Mouse (Mus musculus) CH12.LX (cell line): ENCODE data around the gene Samd4b. TPM values are rescaled to one million over a fixed set of nuclear protein-coding genes. Genes with fewer than 3 reads are reported as not detected.

Source experiments
- DNase-seq: peaks from one replicate; pipeline ENCODE4 v3.0.0-alpha.2; 2013; ENCODE audit errors: extremely low read depth
- H3K27ac ChIP-seq: 2 replicates; pipeline ENCODE4 v1.5.1; 2012; ENCODE audit warnings: low read depth, mild to moderate bottlenecking, control low read depth, moderate library complexity; ENCODE audit not compliant: insufficient read depth
- H3K27me3 ChIP-seq: replicated peaks from 2 replicates; pipeline ENCODE3; 2012; ENCODE audit warnings: inconsistent platforms
- H3K36me3 ChIP-seq, 2 experiments: replicated peaks in 1 of 2; 2 replicates each; pipeline versions ENCODE3 to v1.6.1; 2012; ENCODE audit warnings: inconsistent platforms in 1 of 2, low read length in 1 of 2, mild to moderate bottlenecking in 1 of 2, mixed read lengths in 1 of 2, moderate library complexity in 1 of 2; ENCODE audit not compliant: control insufficient read depth in 1 of 2, insufficient read depth in 1 of 2
- H3K4me1 ChIP-seq, 2 experiments: 2 replicates each; pipeline ENCODE4 v1.6.1; 2012; ENCODE audit warnings: inconsistent platforms in 1 of 2, moderate library complexity in 1 of 2; ENCODE audit not compliant: insufficient read depth in 2 of 2, control insufficient read depth in 1 of 2
- H3K4me2 ChIP-seq: 2 replicates; pipeline ENCODE4 v1.6.1; 2012; ENCODE audit warnings: low read depth, mild to moderate bottlenecking, control low read depth; ENCODE audit not compliant: poor library complexity, insufficient read depth, severe bottlenecking
- H3K4me3 ChIP-seq, 3 experiments: fragments of 150-350 bp in 1 of 3; sonication (generic) in 1 of 3; replicated peaks in 1 of 3; 2 replicates each; pipeline versions ENCODE3 to v1.5.1; 2011 to 2012; ENCODE audit warnings: low read depth in 2 of 3, low read length in 2 of 3, mild to moderate bottlenecking in 2 of 3, moderate library complexity in 2 of 3, control low read depth in 1 of 3, improper control_type of control experiment in 1 of 3, inconsistent platforms in 1 of 3, mixed read lengths in 1 of 3; ENCODE audit not compliant: poor library complexity in 1 of 3
- H3K79me2 ChIP-seq: replicated peaks from 2 replicates; pipeline ENCODE4 v1.6.1; 2012; ENCODE audit warnings: mild to moderate bottlenecking, moderate library complexity; ENCODE audit not compliant: control insufficient read depth, poor library complexity, insufficient read depth, severe bottlenecking; ENCODE audit errors: extremely low read depth
- H3K9ac ChIP-seq: 2 replicates; pipeline ENCODE4 v1.6.1; 2012; ENCODE audit warnings: low read depth, mild to moderate bottlenecking, control low read depth, moderate library complexity; ENCODE audit not compliant: insufficient read depth
- H3K9me3 ChIP-seq: replicated peaks from 2 replicates; pipeline ENCODE3; 2012; ENCODE audit warnings: low read length, inconsistent platforms, mixed read lengths
- CHD1 ChIP-seq: IDR thresholded peaks from 2 replicates; pipeline ENCODE4 v1.6.1; 2012; ENCODE audit warnings: low read depth, low read length, improper control_type of control experiment, inconsistent platforms
- CHD2 ChIP-seq: IDR thresholded peaks from 2 replicates; pipeline ENCODE4 v1.6.1; 2011; ENCODE audit warnings: low read length, improper control_type of control experiment
- CTCF ChIP-seq, 2 experiments: IDR thresholded peaks in 1 of 2; conservative IDR thresholded peaks in 1 of 2; 2 replicates each; pipeline ENCODE4 v1.5.1; 2011 to 2012; ENCODE audit warnings: low read depth in 2 of 2, low read length in 2 of 2, improper control_type of control experiment in 1 of 2, inconsistent platforms in 1 of 2, mild to moderate bottlenecking in 1 of 2, moderate library complexity in 1 of 2
- E2F4 ChIP-seq: IDR thresholded peaks from 2 replicates; pipeline ENCODE4 v1.6.1; 2011; ENCODE audit warnings: low read depth, low read length, improper control_type of control experiment; ENCODE audit not compliant: insufficient replicate concordance
- ETS1 ChIP-seq: conservative IDR thresholded peaks from 2 replicates; pipeline ENCODE4 v1.6.1; 2012; ENCODE audit warnings: low read depth, mild to moderate bottlenecking, inconsistent platforms, low read length, improper control_type of control experiment, moderate library complexity
- GABPA ChIP-seq: IDR thresholded peaks from 2 replicates; pipeline ENCODE4 v1.6.1; 2012; ENCODE audit warnings: low read depth, low read length, improper control_type of control experiment, inconsistent platforms; ENCODE audit not compliant: insufficient replicate concordance
- KAT2A ChIP-seq: IDR thresholded peaks from 2 replicates; pipeline ENCODE4 v1.6.1; 2012; ENCODE audit warnings: low read length, improper control_type of control experiment, inconsistent platforms; ENCODE audit not compliant: insufficient replicate concordance
- MAFK ChIP-seq: IDR thresholded peaks from 2 replicates; pipeline ENCODE4 v1.6.1; 2011; ENCODE audit warnings: low read length, improper control_type of control experiment; ENCODE audit not compliant: insufficient replicate concordance
- MEF2A ChIP-seq: IDR thresholded peaks from 2 replicates; pipeline ENCODE4 v1.6.1; 2014; ENCODE audit warnings: low read depth, mild to moderate bottlenecking, inconsistent platforms, low read length, improper control_type of control experiment, borderline replicate concordance
- MXI1 ChIP-seq: IDR thresholded peaks from 2 replicates; pipeline ENCODE4 v1.6.1; 2011; ENCODE audit warnings: mild to moderate bottlenecking, low read depth, low read length, improper control_type of control experiment
- MYC ChIP-seq: IDR thresholded peaks from 2 replicates; pipeline ENCODE4 v1.6.1; 2011; ENCODE audit warnings: low read depth, mild to moderate bottlenecking, improper control_type of control experiment, low read length
- NELFE ChIP-seq: IDR thresholded peaks from 2 replicates; pipeline ENCODE4 v1.6.1; 2011; ENCODE audit warnings: low read depth, low read length, improper control_type of control experiment
- NRF1 ChIP-seq: IDR thresholded peaks from 2 replicates; pipeline ENCODE4 v1.6.1; 2014; ENCODE audit warnings: low read depth, mild to moderate bottlenecking, inconsistent platforms, low read length, improper control_type of control experiment, moderate library complexity
- POLR2AphosphoS2 ChIP-seq: IDR thresholded peaks from 2 replicates; pipeline ENCODE4 v1.6.1; 2011; ENCODE audit warnings: low read depth, low read length, improper control_type of control experiment
- RAD21 ChIP-seq: IDR thresholded peaks from 2 replicates; pipeline ENCODE4 v1.6.1; 2011; ENCODE audit warnings: low read depth, mild to moderate bottlenecking, low read length, improper control_type of control experiment, moderate library complexity
- SIN3A ChIP-seq: IDR thresholded peaks from 2 replicates; pipeline ENCODE4 v1.6.1; 2012; ENCODE audit warnings: low read length, improper control_type of control experiment, inconsistent platforms
- USF1 ChIP-seq: IDR thresholded peaks from 2 replicates; pipeline ENCODE4 v1.6.1; 2014; ENCODE audit warnings: low read depth, mild to moderate bottlenecking, inconsistent platforms, low read length, improper control_type of control experiment
- ZNF384 ChIP-seq: IDR thresholded peaks from 2 replicates; pipeline ENCODE4 v1.6.1; 2012; ENCODE audit warnings: low read depth, low read length, improper control_type of control experiment, inconsistent platforms
- dilution Hi-C: fragments of 300-500 bp; cut with MboI; formaldehyde crosslinking; loops from 2 replicates; pipeline ENCODE4 v1.14.3; 2020; ENCODE audit warnings: low sequenced_read_pairs; ENCODE audit not compliant: extremely low pct_unique_long_range_greater_than_20kb, extremely low pct_ligation_motif_present
- in situ Hi-C: fragments of 300-500 bp; cut with MboI; formaldehyde crosslinking; loops from 3 replicates; pipeline ENCODE4 v1.14.3; 2019; ENCODE audit warnings: low sequenced_read_pairs, low pct_ligation_motif_present, low pct_unique_long_range_greater_than_20kb, mixed read lengths
- polyA plus RNA-seq: library from polyadenylated mRNA; unstranded; fragments of >175 nt; gene quantifications from 2 replicates; pipeline ENCODE4 v1.2.1, GENCODE M21; 2012; ENCODE audit warnings: low read depth; ENCODE audit not compliant: insufficient read length
- total RNA-seq, 2 experiments: library from RNA; depleted of rRNA; stranded (reverse); fragments of 300-350 nt in 1 of 2; fragments of >200 nt in 1 of 2; gene quantifications; 2 replicates each; pipeline ENCODE4 v1.2.3; 2012 to 2014

Samd4b gene
- total and polyA plus RNA-seq, 3 experiments, result 3.7 to 24.6 (median 10.0) TPM

- no peak within 1 kb of the TSS for H3K9ac ChIP-seq
- in situ Hi-C loops, result no loop called here
- no peak for TF ChIP-seq NELFE
- no peak for TF ChIP-seq USF1
- no peak for TF ChIP-seq MYC
- no peaks in the 10 kb centered on the region for H3K79me2 ChIP-seq
- no peak within 1 kb of the TSS for H3K4me3 ChIP-seq
- DNase-seq, result no peak
- no peaks in the 10 kb centered on the region for H3K36me3 ChIP-seq
- H3K4me1 ChIP-seq, result peaks cover 4 to 6% of the 10 kb centered on the region in 2 experiments; a peak in 2 of 4 replicates
- no peak within 1 kb of the TSS for H3K27ac ChIP-seq
- H3K4me2 ChIP-seq, result no peak within 1 kb of the TSS
- H3K27me3 ChIP-seq, result peaks cover 9% of the 10 kb centered on the region
- H3K9me3 ChIP-seq, result peaks cover under 1% of the 10 kb centered on the region
- dilution Hi-C loops, result no loop called here
Observed at GRCm38 (mm10) chr7:28547154-28547553, 50.8 kb downstream of the Samd4b start, which contains the start of gene Nccrp1. Gene Nccrp1, minus strand, starts transcription at chr7:28547254.

GRCm38 (mm10) chr7:28546649-28547048 lies 51.3 kb downstream of the Samd4b start:
- Histone ChIP-seq H3K9ac (no peak overlapping the region), H3K4me3 (no peak overlapping the region), H3K36me3 (no peaks in the 10 kb centered on the region), H3K4me1 (peaks cover 4 to 6% of the 10 kb centered on the region in 2 experiments; a peak in 2 of 4 replicates), H3K4me2 (no peak overlapping the region), H3K9me3 (no peaks in the 10 kb centered on the region), H3K27ac (no peak overlapping the region), H3K27me3 (peaks cover 9% of the 10 kb centered on the region), H3K79me2 (no peaks in the 10 kb centered on the region)
- in situ Hi-C loops, result no loop called here
- dilution Hi-C loops, result no loop called here
- no peak for DNase-seq
- TF ChIP-seq POLR2AphosphoS2, result no peak
- no peak for TF ChIP-seq MXI1
- no peak for TF ChIP-seq E2F4
- no peak for TF ChIP-seq GABPA
- TF ChIP-seq ETS1, result no peak
- no peak for TF ChIP-seq RAD21
- no peak for TF ChIP-seq CTCF (conservative IDR thresholded peaks at IDR 0.05 in 1 of 2, IDR thresholded peaks at IDR 0.05 in 1 of 2; ENCODE audit: low read depth in 2 of 2, low read length in 2 of 2)
- TF ChIP-seq CHD2, result no peak
- TF ChIP-seq SIN3A, result no peak
- TF ChIP-seq NRF1, result no peak
- TF ChIP-seq KAT2A, result no peak
- TF ChIP-seq CHD1, result no peak
- no peak for TF ChIP-seq MEF2A
- TF ChIP-seq MAFK, result no peak
- TF ChIP-seq ZNF384, result no peak
